Mouse (Mus musculus): ENCODE measurements around the gene Egln3. TPM values are rescaled to one million over a fixed set of nuclear protein-coding genes. Genes with fewer than 3 reads are reported as not detected.

Egln3 gene
- polyA plus RNA-seq (2015; fragmentation: Nextera tagmentation; extraction: Ambion mirVana), result 7.4 and 7.6 TPM in 2 replicates

GRCm38 (mm10) chr12:54203656-54204045 lies at the start of gene Egln3:
TSS of gene Egln3 (minus strand) at chr12:54203860.
- 0% methylated on average over 21 of the region's 25 CpGs for WGBS

GRCm38 (mm10) chr12:54253449-54253848 lies 49.8 kb upstream of the Egln3 start:
- Histone ChIP-seq H3K27me3 (replicated peaks; ENCODE audit: control insufficient read depth, insufficient read depth, low read length) (no peaks in the 10 kb centered on the region), H3K9me3 (ENCODE audit: control insufficient read depth, low read length) (no peaks in the 10 kb centered on the region), H3K4me1 (ENCODE audit: control insufficient read depth, insufficient read depth, low read depth, low read length) (no peaks in the 10 kb centered on the region), H3K36me3 (ENCODE audit: control insufficient read depth, insufficient read depth, low read length) (no peaks in the 10 kb centered on the region), H3K4me3 (ENCODE audit: low read length) (no peak overlapping the region), H3K9ac (ENCODE audit: low read depth, low read length) (no peak overlapping the region), H3K27ac (ENCODE audit: low read depth, low read length) (no peak overlapping the region), H3K4me2 (ENCODE audit: low read length) (no peak overlapping the region)
- ATAC-seq, result no peak
- WGBS, result 91% methylated on average over 4 of the region's 4 CpGs

More at GRCm38 (mm10) chr12:54203656-54204045, at the start of gene Egln3:
- Histone ChIP-seq H3K36me3 (ENCODE audit: control insufficient read depth, insufficient read depth, low read length) (no peaks in the 10 kb centered on the region), H3K9ac (ENCODE audit: low read depth, low read length) (peak within 1 kb of the TSS; percentile 69), H3K27ac (ENCODE audit: low read depth, low read length) (peak within 1 kb of the TSS; percentile 41; the same call in 1 of the 2 replicates), H3K9me3 (ENCODE audit: control insufficient read depth, low read length) (no peaks in the 10 kb centered on the region), H3K4me3 (ENCODE audit: low read length) (peak within 1 kb of the TSS; percentile 67), H3K4me2 (ENCODE audit: low read length) (peak within 1 kb of the TSS; percentile 100), H3K27me3 (replicated peaks; ENCODE audit: control insufficient read depth, insufficient read depth, low read length) (0 out of 2 replicates have a peak, but pooled peaks cover 4% of the 10 kb centered on the region), H3K4me1 (ENCODE audit: control insufficient read depth, insufficient read depth, low read depth, low read length) (peaks cover 5% of the 10 kb centered on the region; the same call in 1 of the 2 replicates)
- ATAC-seq, result peak; percentile 89

- H3K9ac ChIP-seq (ENCODE audit: low read depth, low read length), result no peak overlapping the region
- no peaks in the 10 kb centered on the region for H3K27me3 ChIP-seq (replicated peaks; ENCODE audit: control insufficient read depth, insufficient read depth, low read length)
- no peaks in the 10 kb centered on the region for H3K9me3 ChIP-seq (ENCODE audit: control insufficient read depth, low read length)
- H3K4me3 ChIP-seq (ENCODE audit: low read length), result no peak overlapping the region
- H3K4me1 ChIP-seq (ENCODE audit: control insufficient read depth, insufficient read depth, low read depth, low read length), result no peaks in the 10 kb centered on the region
- ATAC-seq, result no peak
- H3K4me2 ChIP-seq (ENCODE audit: low read length), result no peak overlapping the region
- H3K36me3 ChIP-seq (ENCODE audit: control insufficient read depth, insufficient read depth, low read length), result no peaks in the 10 kb centered on the region
- no peak overlapping the region for H3K27ac ChIP-seq (ENCODE audit: low read depth, low read length)
- 73% methylated on average over 9 of the region's 9 CpGs for WGBS
Observed at GRCm38 (mm10) chr12:54251942-54252400, 48.3 kb upstream of the Egln3 start.

- Histone ChIP-seq H3K27me3 (replicated peaks; ENCODE audit: control insufficient read depth, insufficient read depth, low read length) (no peaks in the 10 kb centered on the region), H3K4me2 (ENCODE audit: low read length) (no peak overlapping the region), H3K4me1 (ENCODE audit: control insufficient read depth, insufficient read depth, low read depth, low read length) (no peaks in the 10 kb centered on the region), H3K9me3 (ENCODE audit: control insufficient read depth, low read length) (no peaks in the 10 kb centered on the region), H3K27ac (ENCODE audit: low read depth, low read length) (no peak overlapping the region), H3K4me3 (ENCODE audit: low read length) (no peak overlapping the region), H3K9ac (ENCODE audit: low read depth, low read length) (no peak overlapping the region), H3K36me3 (ENCODE audit: control insufficient read depth, insufficient read depth, low read length) (no peaks in the 10 kb centered on the region)
- 84% methylated on average over 7 of the region's 7 CpGs for WGBS
- ATAC-seq, result no peak
Observed at GRCm38 (mm10) chr12:54247835-54248234, 44.2 kb upstream of the Egln3 start.

- WGBS, result 89% methylated on average over 5 of the region's 5 CpGs
- Histone ChIP-seq H3K4me1 (ENCODE audit: control insufficient read depth, insufficient read depth, low read depth, low read length) (no peaks in the 10 kb centered on the region), H3K9me3 (ENCODE audit: control insufficient read depth, low read length) (no peaks in the 10 kb centered on the region), H3K27me3 (replicated peaks; ENCODE audit: control insufficient read depth, insufficient read depth, low read length) (no peaks in the 10 kb centered on the region), H3K9ac (ENCODE audit: low read depth, low read length) (no peak overlapping the region), H3K4me3 (ENCODE audit: low read length) (no peak overlapping the region), H3K27ac (ENCODE audit: low read depth, low read length) (no peak overlapping the region), H3K36me3 (ENCODE audit: control insufficient read depth, insufficient read depth, low read length) (no peaks in the 10 kb centered on the region), H3K4me2 (ENCODE audit: low read length) (no peak overlapping the region)
- ATAC-seq, result no peak
Observed at GRCm38 (mm10) chr12:54243158-54243557, 39.5 kb upstream of the Egln3 start.

- Histone ChIP-seq H3K4me2 (ENCODE audit: low read length) (no peak overlapping the region), H3K9ac (ENCODE audit: low read depth, low read length) (no peak overlapping the region), H3K27ac (ENCODE audit: low read depth, low read length) (no peak overlapping the region), H3K36me3 (ENCODE audit: control insufficient read depth, insufficient read depth, low read length) (no peaks in the 10 kb centered on the region), H3K27me3 (replicated peaks; ENCODE audit: control insufficient read depth, insufficient read depth, low read length) (no peaks in the 10 kb centered on the region), H3K4me1 (ENCODE audit: control insufficient read depth, insufficient read depth, low read depth, low read length) (no peaks in the 10 kb centered on the region), H3K4me3 (ENCODE audit: low read length) (no peak overlapping the region), H3K9me3 (ENCODE audit: control insufficient read depth, low read length) (no peaks in the 10 kb centered on the region)
- WGBS, result 80% methylated on average over 6 of the region's 6 CpGs
- no peak for ATAC-seq
Observed at GRCm38 (mm10) chr12:54241976-54242375, 38.3 kb upstream of the Egln3 start.

- no peak overlapping the region for H3K9ac ChIP-seq (ENCODE audit: low read depth, low read length)
- 87% methylated on average over 6 of the region's 6 CpGs for WGBS
- peaks cover 3% of the 10 kb centered on the region; the same call in 1 of the 2 replicates for H3K9me3 ChIP-seq (ENCODE audit: control insufficient read depth, low read length)
- H3K4me1 ChIP-seq (ENCODE audit: control insufficient read depth, insufficient read depth, low read depth, low read length), result no peaks in the 10 kb centered on the region
- H3K27ac ChIP-seq (ENCODE audit: low read depth, low read length), result no peak overlapping the region
- no peaks in the 10 kb centered on the region for H3K27me3 ChIP-seq (replicated peaks; ENCODE audit: control insufficient read depth, insufficient read depth, low read length)
- no peaks in the 10 kb centered on the region for H3K36me3 ChIP-seq (ENCODE audit: control insufficient read depth, insufficient read depth, low read length)
- no peak overlapping the region for H3K4me2 ChIP-seq (ENCODE audit: low read length)
- no peak for ATAC-seq
- H3K4me3 ChIP-seq (ENCODE audit: low read length), result no peak overlapping the region
Observed at GRCm38 (mm10) chr12:54233794-54234193, 30.1 kb upstream of the Egln3 start.

- Histone ChIP-seq H3K4me3 (ENCODE audit: low read length) (no peak overlapping the region), H3K4me2 (ENCODE audit: low read length) (no peak overlapping the region), H3K36me3 (ENCODE audit: control insufficient read depth, insufficient read depth, low read length) (no peaks in the 10 kb centered on the region), H3K9me3 (ENCODE audit: control insufficient read depth, low read length) (peaks cover 3% of the 10 kb centered on the region; the same call in 1 of the 2 replicates), H3K4me1 (ENCODE audit: control insufficient read depth, insufficient read depth, low read depth, low read length) (no peaks in the 10 kb centered on the region), H3K27ac (ENCODE audit: low read depth, low read length) (no peak overlapping the region), H3K27me3 (replicated peaks; ENCODE audit: control insufficient read depth, insufficient read depth, low read length) (no peaks in the 10 kb centered on the region), H3K9ac (ENCODE audit: low read depth, low read length) (no peak overlapping the region)
- WGBS, result 35% methylated on average over 7 of the region's 7 CpGs
- no peak for ATAC-seq
Observed at GRCm38 (mm10) chr12:54232996-54233603, 29.4 kb upstream of the Egln3 start.

GRCm38 (mm10) chr12:54232456-54232855 lies 28.8 kb upstream of the Egln3 start:
- ATAC-seq, result no peak
- Histone ChIP-seq H3K36me3 (ENCODE audit: control insufficient read depth, insufficient read depth, low read length) (no peaks in the 10 kb centered on the region), H3K4me3 (ENCODE audit: low read length) (no peak overlapping the region), H3K27ac (ENCODE audit: low read depth, low read length) (no peak overlapping the region), H3K4me2 (ENCODE audit: low read length) (no peak overlapping the region), H3K9ac (ENCODE audit: low read depth, low read length) (no peak overlapping the region), H3K9me3 (ENCODE audit: control insufficient read depth, low read length) (peaks cover 3% of the 10 kb centered on the region; the same call in 1 of the 2 replicates), H3K4me1 (ENCODE audit: control insufficient read depth, insufficient read depth, low read depth, low read length) (no peaks in the 10 kb centered on the region), H3K27me3 (replicated peaks; ENCODE audit: control insufficient read depth, insufficient read depth, low read length) (no peaks in the 10 kb centered on the region)
- 31% methylated on average over 5 of the region's 5 CpGs for WGBS
